Mouse (Mus musculus) CH12.LX (cell line): ENCODE results near the gene Cdh15. TPM values are rescaled to one million over a fixed set of nuclear protein-coding genes. Genes with fewer than 3 reads are reported as not detected.

Experiments
- DNase-seq: peaks from one replicate; pipeline ENCODE4 v3.0.0-alpha.2; 2013; ENCODE audit errors: extremely low read depth
- H3K27ac ChIP-seq: 2 replicates; pipeline ENCODE4 v1.5.1; 2012; ENCODE audit warnings: low read depth, mild to moderate bottlenecking, control low read depth, moderate library complexity; ENCODE audit not compliant: insufficient read depth
- H3K27me3 ChIP-seq: replicated peaks from 2 replicates; pipeline ENCODE3; 2012; ENCODE audit warnings: inconsistent platforms
- H3K36me3 ChIP-seq, 2 experiments: replicated peaks in 1 of 2; 2 replicates each; pipeline versions ENCODE3 to v1.6.1; 2012; ENCODE audit warnings: inconsistent platforms in 1 of 2, low read length in 1 of 2, mild to moderate bottlenecking in 1 of 2, mixed read lengths in 1 of 2, moderate library complexity in 1 of 2; ENCODE audit not compliant: control insufficient read depth in 1 of 2, insufficient read depth in 1 of 2
- H3K4me1 ChIP-seq, 2 experiments: 2 replicates each; pipeline ENCODE4 v1.6.1; 2012; ENCODE audit warnings: inconsistent platforms in 1 of 2, moderate library complexity in 1 of 2; ENCODE audit not compliant: insufficient read depth in 2 of 2, control insufficient read depth in 1 of 2
- H3K4me2 ChIP-seq: 2 replicates; pipeline ENCODE4 v1.6.1; 2012; ENCODE audit warnings: low read depth, mild to moderate bottlenecking, control low read depth; ENCODE audit not compliant: poor library complexity, insufficient read depth, severe bottlenecking
- H3K4me3 ChIP-seq, 3 experiments: fragments of 150-350 bp in 1 of 3; sonication (generic) in 1 of 3; replicated peaks in 1 of 3; 2 replicates each; pipeline versions ENCODE3 to v1.5.1; 2011 to 2012; ENCODE audit warnings: low read depth in 2 of 3, low read length in 2 of 3, mild to moderate bottlenecking in 2 of 3, moderate library complexity in 2 of 3, control low read depth in 1 of 3, improper control_type of control experiment in 1 of 3, inconsistent platforms in 1 of 3, mixed read lengths in 1 of 3; ENCODE audit not compliant: poor library complexity in 1 of 3
- H3K79me2 ChIP-seq: replicated peaks from 2 replicates; pipeline ENCODE4 v1.6.1; 2012; ENCODE audit warnings: mild to moderate bottlenecking, moderate library complexity; ENCODE audit not compliant: control insufficient read depth, poor library complexity, insufficient read depth, severe bottlenecking; ENCODE audit errors: extremely low read depth
- H3K9ac ChIP-seq: 2 replicates; pipeline ENCODE4 v1.6.1; 2012; ENCODE audit warnings: low read depth, mild to moderate bottlenecking, control low read depth, moderate library complexity; ENCODE audit not compliant: insufficient read depth
- H3K9me3 ChIP-seq: replicated peaks from 2 replicates; pipeline ENCODE3; 2012; ENCODE audit warnings: low read length, inconsistent platforms, mixed read lengths
- BHLHE40 ChIP-seq: IDR thresholded peaks from 2 replicates; pipeline ENCODE4 v1.6.1; 2011; ENCODE audit warnings: mild to moderate bottlenecking, low read depth, low read length, improper control_type of control experiment
- CHD1 ChIP-seq: IDR thresholded peaks from 2 replicates; pipeline ENCODE4 v1.6.1; 2012; ENCODE audit warnings: low read depth, low read length, improper control_type of control experiment, inconsistent platforms
- CTCF ChIP-seq, 2 experiments: IDR thresholded peaks in 1 of 2; conservative IDR thresholded peaks in 1 of 2; 2 replicates each; pipeline ENCODE4 v1.5.1; 2011 to 2012; ENCODE audit warnings: low read depth in 2 of 2, low read length in 2 of 2, improper control_type of control experiment in 1 of 2, inconsistent platforms in 1 of 2, mild to moderate bottlenecking in 1 of 2, moderate library complexity in 1 of 2
- E2F4 ChIP-seq: IDR thresholded peaks from 2 replicates; pipeline ENCODE4 v1.6.1; 2011; ENCODE audit warnings: low read depth, low read length, improper control_type of control experiment; ENCODE audit not compliant: insufficient replicate concordance
- ELF1 ChIP-seq: IDR thresholded peaks from 2 replicates; pipeline ENCODE4 v1.6.1; 2014; ENCODE audit warnings: low read depth, mild to moderate bottlenecking, inconsistent platforms, low read length, improper control_type of control experiment
- EP300 ChIP-seq: IDR thresholded peaks from 2 replicates; pipeline ENCODE4 v1.6.1; 2011; ENCODE audit warnings: low read length, improper control_type of control experiment
- KAT2A ChIP-seq: IDR thresholded peaks from 2 replicates; pipeline ENCODE4 v1.6.1; 2012; ENCODE audit warnings: low read length, improper control_type of control experiment, inconsistent platforms; ENCODE audit not compliant: insufficient replicate concordance
- MAFK ChIP-seq: IDR thresholded peaks from 2 replicates; pipeline ENCODE4 v1.6.1; 2011; ENCODE audit warnings: low read length, improper control_type of control experiment; ENCODE audit not compliant: insufficient replicate concordance
- MAX ChIP-seq: IDR thresholded peaks from 2 replicates; pipeline ENCODE4 v1.6.1; 2011; ENCODE audit warnings: low read length, improper control_type of control experiment
- MYC ChIP-seq: IDR thresholded peaks from 2 replicates; pipeline ENCODE4 v1.6.1; 2011; ENCODE audit warnings: low read depth, mild to moderate bottlenecking, improper control_type of control experiment, low read length
- NELFE ChIP-seq: IDR thresholded peaks from 2 replicates; pipeline ENCODE4 v1.6.1; 2011; ENCODE audit warnings: low read depth, low read length, improper control_type of control experiment
- RAD21 ChIP-seq: IDR thresholded peaks from 2 replicates; pipeline ENCODE4 v1.6.1; 2011; ENCODE audit warnings: low read depth, mild to moderate bottlenecking, low read length, improper control_type of control experiment, moderate library complexity
- RCOR1 ChIP-seq: conservative IDR thresholded peaks from 2 replicates; pipeline ENCODE4 v1.6.1; 2012; ENCODE audit warnings: low read depth, mild to moderate bottlenecking, inconsistent platforms, low read length, improper control_type of control experiment
- SMC3 ChIP-seq: IDR thresholded peaks from 2 replicates; pipeline ENCODE4 v1.6.1; 2011; ENCODE audit warnings: low read depth, low read length, improper control_type of control experiment
- TBP ChIP-seq: conservative IDR thresholded peaks from 2 replicates; pipeline ENCODE4 v1.6.1; 2011; ENCODE audit warnings: low read depth, low read length, improper control_type of control experiment
- UBTF ChIP-seq: IDR thresholded peaks from 2 replicates; pipeline ENCODE4 v1.6.1; 2012; ENCODE audit warnings: low read depth, mild to moderate bottlenecking, inconsistent platforms, low read length, improper control_type of control experiment, moderate library complexity
- USF2 ChIP-seq: conservative IDR thresholded peaks from 2 replicates; pipeline ENCODE4 v1.6.1; 2011; ENCODE audit warnings: low read depth, low read length, improper control_type of control experiment
- ZC3H11A ChIP-seq: IDR thresholded peaks from 2 replicates; pipeline ENCODE4 v1.6.1; 2012; ENCODE audit warnings: low read depth, mild to moderate bottlenecking, inconsistent platforms, low read length, improper control_type of control experiment
- ZMIZ1 ChIP-seq: IDR thresholded peaks from 2 replicates; pipeline ENCODE4 v1.6.1; 2012; ENCODE audit warnings: low read depth, mild to moderate bottlenecking, inconsistent platforms, low read length, improper control_type of control experiment
- dilution Hi-C: fragments of 300-500 bp; cut with MboI; formaldehyde crosslinking; loops from 2 replicates; pipeline ENCODE4 v1.14.3; 2020; ENCODE audit warnings: low sequenced_read_pairs; ENCODE audit not compliant: extremely low pct_unique_long_range_greater_than_20kb, extremely low pct_ligation_motif_present
- in situ Hi-C: fragments of 300-500 bp; cut with MboI; formaldehyde crosslinking; loops from 3 replicates; pipeline ENCODE4 v1.14.3; 2019; ENCODE audit warnings: low sequenced_read_pairs, low pct_ligation_motif_present, low pct_unique_long_range_greater_than_20kb, mixed read lengths
- polyA plus RNA-seq: library from polyadenylated mRNA; unstranded; fragments of >175 nt; gene quantifications from 2 replicates; pipeline ENCODE4 v1.2.1, GENCODE M21; 2012; ENCODE audit warnings: low read depth; ENCODE audit not compliant: insufficient read length
- total RNA-seq, 2 experiments: library from RNA; depleted of rRNA; stranded (reverse); fragments of 300-350 nt in 1 of 2; fragments of >200 nt in 1 of 2; gene quantifications; 2 replicates each; pipeline ENCODE4 v1.2.3; 2012 to 2014

Cdh15 gene
- total and polyA plus RNA-seq, 3 experiments, result not detected

DNA sequence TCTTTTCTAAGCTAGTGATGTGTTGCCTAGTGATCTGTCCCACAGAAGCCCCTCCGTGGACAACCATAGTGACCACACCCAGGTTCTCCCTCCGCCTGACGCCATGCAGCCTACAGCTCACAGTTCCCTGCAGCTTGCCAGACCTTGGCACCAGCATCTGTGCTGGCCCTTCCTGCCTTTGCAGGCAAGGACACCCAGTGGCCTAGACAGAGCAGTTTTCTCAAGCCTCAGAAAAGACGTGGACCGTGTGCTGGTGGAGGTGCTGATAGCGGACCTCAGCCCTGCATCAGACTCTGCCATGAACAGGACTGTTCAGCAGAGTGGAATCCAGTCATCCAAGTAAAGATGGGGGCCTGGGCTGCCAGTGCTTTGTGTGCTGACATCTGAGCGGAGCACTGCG lies 37.4 kb upstream of the Cdh15 start:
- no peaks in the 10 kb centered on the region for H3K27me3 ChIP-seq

DNA sequence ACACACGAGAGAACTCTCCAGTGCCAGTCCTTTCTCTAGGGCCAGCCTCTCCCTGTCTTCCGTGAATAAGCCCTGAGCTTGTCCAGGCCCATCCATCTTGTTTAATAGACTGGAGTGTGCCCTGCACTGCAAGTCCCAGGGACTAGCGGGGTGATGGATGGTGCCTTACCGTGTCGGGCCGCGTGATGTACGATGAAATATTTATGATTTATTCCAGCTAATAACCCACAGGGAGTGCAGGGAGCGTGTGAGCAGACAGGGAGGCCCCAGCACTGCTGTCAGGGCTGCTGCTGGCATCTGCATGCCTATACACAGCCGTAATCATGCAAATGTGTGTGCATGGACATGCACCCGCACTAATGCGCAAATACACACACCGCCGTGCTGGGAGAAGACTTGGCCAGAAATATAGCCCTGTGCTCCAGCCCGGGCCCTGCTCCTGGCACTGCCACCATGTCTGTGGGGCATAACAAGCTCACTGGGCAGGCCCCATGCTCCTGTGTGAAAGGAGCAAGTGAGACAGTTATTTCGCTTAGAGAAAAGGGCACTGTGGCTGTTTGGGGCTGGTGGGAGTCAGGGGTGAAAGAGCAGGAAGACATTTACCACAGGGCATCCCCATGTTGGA lies 35.8 kb upstream of the Cdh15 start:
- H3K27ac ChIP-seq, result no peak overlapping the region
- H3K79me2 ChIP-seq, result no peaks in the 10 kb centered on the region
- dilution Hi-C loops, result no loop called here
- H3K9ac ChIP-seq, result no peak overlapping the region
- peaks cover 8 to 65% of the 10 kb centered on the region in 2 experiments for H3K36me3 ChIP-seq
- no peak for TF ChIP-seq MYC
- no peak for TF ChIP-seq E2F4
- no peak for TF ChIP-seq CHD1
- TF ChIP-seq MAX, result no peak
- no peak for TF ChIP-seq BHLHE40
- no peak for TF ChIP-seq NELFE
- TF ChIP-seq TBP, result no peak
- no peak for TF ChIP-seq RCOR1
- TF ChIP-seq USF2, result no peak
- no peak for TF ChIP-seq KAT2A
- no peak for TF ChIP-seq ZMIZ1
- TF ChIP-seq MAFK, result no peak
- TF ChIP-seq ZC3H11A, result no peak
- no peak for TF ChIP-seq UBTF
- TF ChIP-seq ELF1, result no peak
- no peak for TF ChIP-seq EP300
- no peak overlapping the region for H3K4me2 ChIP-seq
- H3K4me3 ChIP-seq, result no peak overlapping the region
- H3K4me1 ChIP-seq, result peaks cover 10 to 64% of the 10 kb centered on the region in 2 experiments
- H3K27me3 ChIP-seq, result no peaks in the 10 kb centered on the region
- no peak for DNase-seq
- no peaks in the 10 kb centered on the region for H3K9me3 ChIP-seq
- in situ Hi-C loops, result no loop called here

More for the DNA sequence above, 37.4 kb upstream of the Cdh15 start:
- in situ Hi-C loops (no loop called here), dilution Hi-C loops (no loop called here)
- no peak overlapping the region for H3K27ac ChIP-seq
- TF ChIP-seq CTCF (conservative IDR thresholded peaks at IDR 0.05 in 1 of 2, IDR thresholded peaks at IDR 0.05 in 1 of 2; ENCODE audit: low read depth in 2 of 2, low read length in 2 of 2) (peak in 1 of 2 experiments; percentile 24; a peak in 1 of 4 replicates), ZC3H11A (no peak), SMC3 (peak; percentile 35; the same call in 1 of the 2 replicates), RAD21 (peak; percentile 34)
- no peaks in the 10 kb centered on the region for H3K9me3 ChIP-seq
- H3K79me2 ChIP-seq, result no peaks in the 10 kb centered on the region
- H3K4me3 ChIP-seq, result no peak overlapping the region
- no peak for DNase-seq
- H3K9ac ChIP-seq, result no peak overlapping the region
- H3K4me1 ChIP-seq, result peaks cover 10 to 66% of the 10 kb centered on the region in 2 experiments
- H3K36me3 ChIP-seq, result peaks cover 8 to 64% of the 10 kb centered on the region in 2 experiments
- no peak overlapping the region for H3K4me2 ChIP-seq
